Mouse (Mus musculus): ENCODE measurements around the gene Gm20715. TPM values are rescaled to one million over a fixed set of nuclear protein-coding genes. Genes with fewer than 3 reads are reported as not detected.
A peak's percentile ranks its signal among the peaks of the same experiment; 100 is the strongest.

Gene Gm20715
- polyA plus RNA-seq, 1 experiment from 2014 or later: not detected

- 92% methylated on average over 3 of the region's 3 CpGs for WGBS
- Histone ChIP-seq H3K4me1 (ENCODE audit: control insufficient read depth, insufficient read depth, low read depth, low read length) (no peaks in the 10 kb centered on the region), H3K27ac (ENCODE audit: low read depth, low read length) (no peak overlapping the region), H3K9me3 (ENCODE audit: control insufficient read depth, low read length) (no peaks in the 10 kb centered on the region), H3K27me3 (replicated peaks; ENCODE audit: control insufficient read depth, insufficient read depth, low read length) (no peaks in the 10 kb centered on the region), H3K9ac (ENCODE audit: low read depth, low read length) (no peak overlapping the region), H3K4me2 (ENCODE audit: low read length) (no peak overlapping the region), H3K4me3 (ENCODE audit: low read length) (no peak overlapping the region), H3K36me3 (ENCODE audit: control insufficient read depth, insufficient read depth, low read length) (peaks cover 2% of the 10 kb centered on the region; the same call in 1 of the 2 replicates)
- no peak for ATAC-seq
These were observed 37.1 kb upstream of the Gm20715 start for GRCm38 (mm10) chr7:6372993-6373392.

GRCm38 (mm10) chr7:6378441-6378840 lies 31.6 kb upstream of the Gm20715 start:
- WGBS: 89% methylated on average over 8 of the region's 8 CpGs
- no peaks in the 10 kb centered on the region for H3K27me3 ChIP-seq (replicated peaks; ENCODE audit: control insufficient read depth, insufficient read depth, low read length)
- no peak overlapping the region for H3K4me2 ChIP-seq (ENCODE audit: low read length)
- H3K9me3 ChIP-seq (ENCODE audit: control insufficient read depth, low read length): no peaks in the 10 kb centered on the region
- H3K27ac ChIP-seq (ENCODE audit: low read depth, low read length): no peak overlapping the region
- no peak overlapping the region for H3K4me3 ChIP-seq (ENCODE audit: low read length)
- H3K4me1 ChIP-seq (ENCODE audit: control insufficient read depth, insufficient read depth, low read depth, low read length): peaks cover 6% of the 10 kb centered on the region
- H3K36me3 ChIP-seq (ENCODE audit: control insufficient read depth, insufficient read depth, low read length): peaks cover 7% of the 10 kb centered on the region; the same call in 1 of the 2 replicates
- no peak for ATAC-seq
- H3K9ac ChIP-seq (ENCODE audit: low read depth, low read length): no peak overlapping the region

- no peak for ATAC-seq
- H3K4me2 ChIP-seq (ENCODE audit: low read length): no peak overlapping the region
- H3K9ac ChIP-seq (ENCODE audit: low read depth, low read length): no peak overlapping the region
- H3K27me3 ChIP-seq (replicated peaks; ENCODE audit: control insufficient read depth, insufficient read depth, low read length): no peaks in the 10 kb centered on the region
- peaks cover 6% of the 10 kb centered on the region for H3K4me1 ChIP-seq (ENCODE audit: control insufficient read depth, insufficient read depth, low read depth, low read length)
- H3K27ac ChIP-seq (ENCODE audit: low read depth, low read length): no peak overlapping the region
- no peak overlapping the region for H3K4me3 ChIP-seq (ENCODE audit: low read length)
- 90% methylated on average over 2 of the region's 2 CpGs for WGBS
- H3K9me3 ChIP-seq (ENCODE audit: control insufficient read depth, low read length): no peaks in the 10 kb centered on the region
- H3K36me3 ChIP-seq (ENCODE audit: control insufficient read depth, insufficient read depth, low read length): peaks cover 7% of the 10 kb centered on the region; the same call in 1 of the 2 replicates
These were observed 28.6 kb upstream of the Gm20715 start for GRCm38 (mm10) chr7:6381431-6381830.

GRCm38 (mm10) chr7:6383044-6383455 lies 27.0 kb upstream of the Gm20715 start, which contains the start of gene Zfp28:
TSS of gene Zfp28 (plus strand) at chr7:6383295.
- peaks cover 8% of the 10 kb centered on the region; the same call in 1 of the 2 replicates for H3K36me3 ChIP-seq (ENCODE audit: control insufficient read depth, insufficient read depth, low read length)
- H3K4me2 ChIP-seq (ENCODE audit: low read length): peak within 1 kb of the TSS; percentile 78
- H3K27ac ChIP-seq (ENCODE audit: low read depth, low read length): peak within 1 kb of the TSS; percentile 45; the same call in 1 of the 2 replicates
- H3K4me3 ChIP-seq (ENCODE audit: low read length): peak within 1 kb of the TSS; percentile 63
- H3K9me3 ChIP-seq (ENCODE audit: control insufficient read depth, low read length): no peaks in the 10 kb centered on the region
- H3K9ac ChIP-seq (ENCODE audit: low read depth, low read length): peak within 1 kb of the TSS; percentile 76
- H3K4me1 ChIP-seq (ENCODE audit: control insufficient read depth, insufficient read depth, low read depth, low read length): peaks cover 6% of the 10 kb centered on the region
- peak; percentile 94 for ATAC-seq
- H3K27me3 ChIP-seq (replicated peaks; ENCODE audit: control insufficient read depth, insufficient read depth, low read length): no peaks in the 10 kb centered on the region
- under 1% methylated on average over 23 of the region's 28 CpGs for WGBS

GRCm38 (mm10) chr7:6384011-6384410 lies 26.1 kb upstream of the Gm20715 start:
- H3K36me3 ChIP-seq (ENCODE audit: control insufficient read depth, insufficient read depth, low read length): peaks cover 8% of the 10 kb centered on the region; the same call in 1 of the 2 replicates
- H3K27ac ChIP-seq (ENCODE audit: low read depth, low read length): no peak overlapping the region
- no peak overlapping the region for H3K9ac ChIP-seq (ENCODE audit: low read depth, low read length)
- no peaks in the 10 kb centered on the region for H3K27me3 ChIP-seq (replicated peaks; ENCODE audit: control insufficient read depth, insufficient read depth, low read length)
- peak; percentile 9; the same call in 1 of the 2 replicates for ATAC-seq
- H3K4me2 ChIP-seq (ENCODE audit: low read length): peak overlapping the region; percentile 78
- H3K4me1 ChIP-seq (ENCODE audit: control insufficient read depth, insufficient read depth, low read depth, low read length): peaks cover 6% of the 10 kb centered on the region
- no peaks in the 10 kb centered on the region for H3K9me3 ChIP-seq (ENCODE audit: control insufficient read depth, low read length)
- H3K4me3 ChIP-seq (ENCODE audit: low read length): peak overlapping the region; percentile 63
- 75% methylated on average over 8 of the region's 8 CpGs for WGBS

- H3K27me3 ChIP-seq (replicated peaks; ENCODE audit: control insufficient read depth, insufficient read depth, low read length): no peaks in the 10 kb centered on the region
- peaks cover 14% of the 10 kb centered on the region for H3K36me3 ChIP-seq (ENCODE audit: control insufficient read depth, insufficient read depth, low read length)
- WGBS: 89% methylated on average over 7 of the region's 8 CpGs
- H3K4me2 ChIP-seq (ENCODE audit: low read length): no peak overlapping the region
- no peak for ATAC-seq
- peaks cover 6% of the 10 kb centered on the region for H3K4me1 ChIP-seq (ENCODE audit: control insufficient read depth, insufficient read depth, low read depth, low read length)
- H3K4me3 ChIP-seq (ENCODE audit: low read length): no peak overlapping the region
- H3K9me3 ChIP-seq (ENCODE audit: control insufficient read depth, low read length): no peaks in the 10 kb centered on the region
- H3K9ac ChIP-seq (ENCODE audit: low read depth, low read length): no peak overlapping the region
- no peak overlapping the region for H3K27ac ChIP-seq (ENCODE audit: low read depth, low read length)
These were observed 23.1 kb upstream of the Gm20715 start for GRCm38 (mm10) chr7:6386995-6387394.

- Histone ChIP-seq H3K4me1 (ENCODE audit: control insufficient read depth, insufficient read depth, low read depth, low read length) (no peaks in the 10 kb centered on the region; the same call in 1 of the 2 replicates), H3K36me3 (ENCODE audit: control insufficient read depth, insufficient read depth, low read length) (peaks cover 24% of the 10 kb centered on the region), H3K4me3 (ENCODE audit: low read length) (no peak overlapping the region), H3K9ac (ENCODE audit: low read depth, low read length) (no peak overlapping the region), H3K9me3 (ENCODE audit: control insufficient read depth, low read length) (no peaks in the 10 kb centered on the region), H3K27ac (ENCODE audit: low read depth, low read length) (no peak overlapping the region), H3K4me2 (ENCODE audit: low read length) (no peak overlapping the region), H3K27me3 (replicated peaks; ENCODE audit: control insufficient read depth, insufficient read depth, low read length) (no peaks in the 10 kb centered on the region)
- WGBS: 86% methylated on average over 5 of the region's 5 CpGs
- no peak for ATAC-seq
These were observed 21.1 kb upstream of the Gm20715 start for GRCm38 (mm10) chr7:6388971-6389370.

- Histone ChIP-seq H3K4me3 (ENCODE audit: low read length) (no peak overlapping the region), H3K4me1 (ENCODE audit: control insufficient read depth, insufficient read depth, low read depth, low read length) (no peaks in the 10 kb centered on the region), H3K9ac (ENCODE audit: low read depth, low read length) (no peak overlapping the region), H3K36me3 (ENCODE audit: control insufficient read depth, insufficient read depth, low read length) (peaks cover 26% of the 10 kb centered on the region), H3K27me3 (replicated peaks; ENCODE audit: control insufficient read depth, insufficient read depth, low read length) (no peaks in the 10 kb centered on the region), H3K4me2 (ENCODE audit: low read length) (no peak overlapping the region), H3K27ac (ENCODE audit: low read depth, low read length) (no peak overlapping the region), H3K9me3 (ENCODE audit: control insufficient read depth, low read length) (no peaks in the 10 kb centered on the region)
- 78% methylated on average over 5 of the region's 5 CpGs for WGBS
- ATAC-seq: no peak
These were observed 20.6 kb upstream of the Gm20715 start for GRCm38 (mm10) chr7:6389449-6389848.

GRCm38 (mm10) chr7:6397996-6398975 lies 11.8 kb upstream of the Gm20715 start, which contains the start of gene Smim17:
TSS of gene Smim17 (plus strand) at chr7:6398715.
- Histone ChIP-seq H3K36me3 (ENCODE audit: control insufficient read depth, insufficient read depth, low read length) (peaks cover 18% of the 10 kb centered on the region), H3K9ac (ENCODE audit: low read depth, low read length) (peak within 1 kb of the TSS; percentile 67), H3K27me3 (replicated peaks; ENCODE audit: control insufficient read depth, insufficient read depth, low read length) (no peaks in the 10 kb centered on the region), H3K4me3 (ENCODE audit: low read length) (peak within 1 kb of the TSS; percentile 54), H3K9me3 (ENCODE audit: control insufficient read depth, low read length) (no peaks in the 10 kb centered on the region), H3K27ac (ENCODE audit: low read depth, low read length) (peak within 1 kb of the TSS; percentile 63; the same call in 1 of the 2 replicates), H3K4me2 (ENCODE audit: low read length) (peak within 1 kb of the TSS; percentile 82), H3K4me1 (ENCODE audit: control insufficient read depth, insufficient read depth, low read depth, low read length) (peaks cover 5% of the 10 kb centered on the region)
- 27% methylated on average over 25 of the region's 25 CpGs for WGBS
- ATAC-seq: peak; percentile 93

Data from hindbrain, embryonic 16.5 days (tissue).